Mouse (Mus musculus): ENCODE measurements around the gene Stk11. TPM values are rescaled to one million over a fixed set of nuclear protein-coding genes. Genes with fewer than 3 reads are reported as not detected.
A peak's percentile ranks its signal among the peaks of the same experiment; 100 is the strongest.

The Stk11 gene
- polyA plus RNA-seq, 1 experiment from 2014 or later, result 11.7 TPM

GRCm38 (mm10) chr10:80153713-80154112 lies 38.1 kb downstream of the Stk11 start:
- Histone ChIP-seq H3K4me2 (replicated peaks; ENCODE audit: low read depth) (peak overlapping the region; percentile 86), H3K9me3 (ENCODE audit: control insufficient read depth) (no peaks in the 10 kb centered on the region), H3K36me3 (ENCODE audit: control insufficient read depth, insufficient read depth) (peaks cover 69% of the 10 kb centered on the region), H3K27ac (ENCODE audit: low read depth, low read length) (peak overlapping the region; percentile 92), H3K27me3 (replicated peaks; ENCODE audit: control insufficient read depth, insufficient read depth, low read length) (no peaks in the 10 kb centered on the region), H3K9ac (ENCODE audit: low read depth, low read length) (peak overlapping the region; percentile 31), H3K4me1 (replicated peaks; ENCODE audit: control insufficient read depth, insufficient read depth, low read length) (peaks cover 27% of the 10 kb centered on the region), H3K4me3 (ENCODE audit: low read depth, low read length) (no peak overlapping the region)
- no peak for TF ChIP-seq CTCF (IDR thresholded peaks at IDR 0.05; ENCODE audit: low read depth)
- ATAC-seq, result no peak
- 70% methylated on average over 19 of the region's 19 CpGs for WGBS

GRCm38 (mm10) chr10:80154384-80154783 lies 38.8 kb downstream of the Stk11 start:
- Histone ChIP-seq H3K27ac (ENCODE audit: low read depth, low read length) (peak overlapping the region; percentile 92; the same call in 1 of the 2 replicates), H3K9me3 (ENCODE audit: control insufficient read depth) (no peaks in the 10 kb centered on the region), H3K4me2 (replicated peaks; ENCODE audit: low read depth) (peak overlapping the region; percentile 86; the same call in 1 of the 2 replicates), H3K4me3 (ENCODE audit: low read depth, low read length) (no peak overlapping the region), H3K4me1 (replicated peaks; ENCODE audit: control insufficient read depth, insufficient read depth, low read length) (peaks cover 34% of the 10 kb centered on the region), H3K27me3 (replicated peaks; ENCODE audit: control insufficient read depth, insufficient read depth, low read length) (no peaks in the 10 kb centered on the region), H3K36me3 (ENCODE audit: control insufficient read depth, insufficient read depth) (peaks cover 69% of the 10 kb centered on the region), H3K9ac (ENCODE audit: low read depth, low read length) (no peak overlapping the region)
- 78% methylated on average over 7 of the region's 7 CpGs for WGBS
- TF ChIP-seq CTCF (IDR thresholded peaks at IDR 0.05; ENCODE audit: low read depth), result no peak
- no peak for ATAC-seq

GRCm38 (mm10) chr10:80155277-80155676 lies 39.7 kb downstream of the Stk11 start:
- peaks cover 62% of the 10 kb centered on the region for H3K36me3 ChIP-seq (ENCODE audit: control insufficient read depth, insufficient read depth)

GRCm38 (mm10) chr10:80156002-80156751 lies 40.6 kb downstream of the Stk11 start:
- no peak for ATAC-seq
- no peak overlapping the region for H3K4me2 ChIP-seq (replicated peaks; ENCODE audit: low read depth)
- H3K4me3 ChIP-seq (ENCODE audit: low read depth, low read length), result no peak overlapping the region
- peaks cover 58% of the 10 kb centered on the region for H3K36me3 ChIP-seq (ENCODE audit: control insufficient read depth, insufficient read depth)
- H3K27me3 ChIP-seq (replicated peaks; ENCODE audit: control insufficient read depth, insufficient read depth, low read length), result no peaks in the 10 kb centered on the region
- H3K4me1 ChIP-seq (replicated peaks; ENCODE audit: control insufficient read depth, insufficient read depth, low read length), result peaks cover 46% of the 10 kb centered on the region
- 76% methylated on average over 29 of the region's 29 CpGs for WGBS
- peak overlapping the region; percentile 92 for H3K27ac ChIP-seq (ENCODE audit: low read depth, low read length)
- no peaks in the 10 kb centered on the region for H3K9me3 ChIP-seq (ENCODE audit: control insufficient read depth)
- TF ChIP-seq CTCF (IDR thresholded peaks at IDR 0.05; ENCODE audit: low read depth), result no peak
- H3K9ac ChIP-seq (ENCODE audit: low read depth, low read length), result no peak overlapping the region

More at GRCm38 (mm10) chr10:80155277-80155676, 39.7 kb downstream of the Stk11 start:
- Histone ChIP-seq H3K27ac (ENCODE audit: low read depth, low read length) (peak overlapping the region; percentile 92), H3K9ac (ENCODE audit: low read depth, low read length) (no peak overlapping the region), H3K9me3 (ENCODE audit: control insufficient read depth) (no peaks in the 10 kb centered on the region), H3K27me3 (replicated peaks; ENCODE audit: control insufficient read depth, insufficient read depth, low read length) (no peaks in the 10 kb centered on the region), H3K4me1 (replicated peaks; ENCODE audit: control insufficient read depth, insufficient read depth, low read length) (peaks cover 39% of the 10 kb centered on the region), H3K4me2 (replicated peaks; ENCODE audit: low read depth) (0 out of 2 replicates have a peak overlapping the region, but pooled peaks have one; percentile 1), H3K4me3 (ENCODE audit: low read depth, low read length) (no peak overlapping the region)
- no peak for TF ChIP-seq CTCF (IDR thresholded peaks at IDR 0.05; ENCODE audit: low read depth)
- no peak for ATAC-seq
- 78% methylated on average over 1 of the region's 1 CpGs for WGBS

- Histone ChIP-seq H3K4me3 (ENCODE audit: low read depth, low read length) (no peak overlapping the region), H3K27me3 (replicated peaks; ENCODE audit: control insufficient read depth, insufficient read depth, low read length) (no peaks in the 10 kb centered on the region), H3K27ac (ENCODE audit: low read depth, low read length) (peak overlapping the region; percentile 92; the same call in 1 of the 2 replicates), H3K9me3 (ENCODE audit: control insufficient read depth) (no peaks in the 10 kb centered on the region), H3K4me1 (replicated peaks; ENCODE audit: control insufficient read depth, insufficient read depth, low read length) (peaks cover 50% of the 10 kb centered on the region), H3K9ac (ENCODE audit: low read depth, low read length) (no peak overlapping the region), H3K36me3 (ENCODE audit: control insufficient read depth, insufficient read depth) (peaks cover 53% of the 10 kb centered on the region), H3K4me2 (replicated peaks; ENCODE audit: low read depth) (0 out of 2 replicates have a peak overlapping the region, but pooled peaks have one; percentile 3)
- TF ChIP-seq CTCF (IDR thresholded peaks at IDR 0.05; ENCODE audit: low read depth), result no peak
- ATAC-seq, result no peak
- WGBS, result 56% methylated on average over 7 of the region's 7 CpGs
Measured at GRCm38 (mm10) chr10:80156752-80157053, 41.1 kb downstream of the Stk11 start.

- H3K4me3 ChIP-seq (ENCODE audit: low read depth, low read length), result no peak overlapping the region
- H3K27ac ChIP-seq (ENCODE audit: low read depth, low read length), result peak overlapping the region; percentile 92
- no peaks in the 10 kb centered on the region for H3K27me3 ChIP-seq (replicated peaks; ENCODE audit: control insufficient read depth, insufficient read depth, low read length)
- H3K9me3 ChIP-seq (ENCODE audit: control insufficient read depth), result no peaks in the 10 kb centered on the region
- no peak for TF ChIP-seq CTCF (IDR thresholded peaks at IDR 0.05; ENCODE audit: low read depth)
- H3K4me2 ChIP-seq (replicated peaks; ENCODE audit: low read depth), result 0 out of 2 replicates have a peak overlapping the region, but pooled peaks have one; percentile 3
- peak overlapping the region; percentile 11; the same call in 1 of the 2 replicates for H3K9ac ChIP-seq (ENCODE audit: low read depth, low read length)
- ATAC-seq, result no peak
- peaks cover 47% of the 10 kb centered on the region for H3K4me1 ChIP-seq (replicated peaks; ENCODE audit: control insufficient read depth, insufficient read depth, low read length)
- H3K36me3 ChIP-seq (ENCODE audit: control insufficient read depth, insufficient read depth), result peaks cover 50% of the 10 kb centered on the region
- WGBS, result 63% methylated on average over 15 of the region's 15 CpGs
Measured at GRCm38 (mm10) chr10:80157141-80157929, 41.7 kb downstream of the Stk11 start.
